Mouse (Mus musculus) left cerebral cortex, postnatal 25 days (tissue): ENCODE measurements around the gene Mapk14. TPM values are rescaled to one million over a fixed set of nuclear protein-coding genes. Genes with fewer than 3 reads are reported as not detected.
"Not testable (repeated sequence)": the region's sequence is repeated elsewhere in the genome, so short reads cannot be mapped to it uniquely, and the experiment has no call there.

Experiments
- DNase-seq, 2 experiments: peaks; one replicate each; pipeline ENCODE4 v3.0.0; 2022; ENCODE audit warnings: low spot score in 2 of 2, mixed read lengths in 1 of 2
- intact Hi-C: fragments of 180-260 bp; cut with DNase I; formaldehyde crosslinking; loops from one replicate; pipeline ENCODE4 v1.15.1; 2025
- total RNA-seq, 2 experiments: library from RNA; stranded (reverse); gene quantifications; 2 replicates each; pipeline ENCODE4 v1.2.3; 2021

Gene Mapk14
- total RNA-seq, 2 experiments from 2014 or later = 91.8 to 92.8 TPM

DNA sequence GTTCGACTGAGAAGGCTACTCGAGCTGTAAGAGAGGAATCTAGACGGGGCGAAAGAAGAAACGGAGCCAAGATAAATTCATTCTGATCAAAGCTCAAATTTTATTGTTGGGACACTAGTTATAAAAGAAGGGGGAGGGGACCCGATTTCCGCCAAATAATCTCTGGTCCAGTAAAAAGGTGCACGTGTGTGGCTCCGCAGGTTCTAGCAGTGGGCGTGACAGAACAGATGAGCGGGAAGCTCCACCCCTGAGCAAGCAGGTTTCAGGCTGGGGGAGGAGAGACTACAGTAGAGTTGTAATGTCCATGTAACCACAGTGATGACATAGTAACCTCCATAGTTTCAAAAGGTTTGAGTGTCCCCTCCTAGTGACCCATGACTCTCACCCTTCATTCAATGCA, 36.4 kb downstream of the Mapk14 start:
- intact Hi-C loops, DNase-seq: not testable (repeated sequence)

DNA sequence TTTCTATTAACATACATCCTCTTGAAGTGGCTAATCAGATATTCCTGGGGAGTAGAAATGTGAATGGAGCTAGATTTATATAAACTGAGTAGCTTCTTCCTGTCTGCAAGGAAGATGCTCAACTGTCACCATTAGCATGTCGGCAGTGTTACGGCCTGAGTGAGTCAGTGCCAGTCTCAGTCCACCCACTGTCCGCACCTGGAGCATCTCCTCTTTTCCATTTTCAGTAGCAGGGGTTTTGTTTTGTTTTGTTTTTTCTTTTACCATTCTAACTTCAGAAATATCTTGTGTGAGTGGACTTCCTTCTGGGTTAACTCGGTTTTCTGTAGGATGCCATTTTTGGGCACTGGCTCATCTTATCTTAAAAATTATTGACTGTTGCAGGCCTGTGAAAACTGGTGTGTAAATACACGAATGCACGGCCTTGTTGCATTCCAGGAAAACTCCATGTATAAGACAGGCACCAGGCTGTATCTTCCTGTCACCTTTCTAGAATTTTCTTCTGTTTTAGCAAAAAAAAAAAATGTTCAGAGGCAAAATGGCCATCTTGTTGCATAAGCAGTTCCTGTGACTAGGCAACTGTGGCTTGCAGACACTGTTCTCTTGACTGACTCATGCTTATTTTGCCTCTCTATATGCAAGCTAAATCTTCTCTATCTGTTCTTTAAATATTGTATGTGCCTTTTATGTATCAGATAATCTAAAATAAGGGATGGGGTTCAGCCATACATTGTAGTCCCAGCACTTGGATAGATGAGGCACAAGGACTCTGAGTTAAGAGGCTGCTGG, 44.4 kb downstream of the Mapk14 start:
- intact Hi-C loops = loop anchor here (1.0 kb wide), 1 partner anchor 44 kb away; the partner anchor contains the start of gene Mapk14
- DNase-seq = peak in 1 of 2 experiments; percentile 69

DNA sequence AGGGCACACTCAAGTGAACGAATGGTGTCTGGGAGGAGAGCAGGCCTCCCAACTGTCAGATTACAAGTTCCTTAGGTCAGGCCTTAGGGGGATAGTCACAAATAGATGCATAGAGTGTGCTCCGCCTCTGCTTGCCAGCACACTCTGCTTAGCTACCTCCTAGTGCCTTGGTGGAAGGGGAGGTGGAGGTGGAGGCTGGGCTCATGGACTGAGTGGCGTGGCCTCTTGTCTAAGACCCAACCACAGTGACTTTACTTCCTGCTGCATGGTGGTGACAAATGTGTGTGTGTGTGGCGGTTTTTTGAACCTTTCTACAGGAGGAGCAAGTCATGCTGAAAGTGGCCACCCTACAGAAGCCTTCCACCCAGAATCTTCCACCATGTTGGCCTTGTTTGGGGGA, 45.4 kb downstream of the Mapk14 start:
- intact Hi-C loops = no loop called here
- DNase-seq = no peak

GRCm38 (mm10) chr17:28737973-28738372, 46.8 kb downstream of the Mapk14 start:
- DNase-seq = no peak
- intact Hi-C loops = no loop called here

DNA sequence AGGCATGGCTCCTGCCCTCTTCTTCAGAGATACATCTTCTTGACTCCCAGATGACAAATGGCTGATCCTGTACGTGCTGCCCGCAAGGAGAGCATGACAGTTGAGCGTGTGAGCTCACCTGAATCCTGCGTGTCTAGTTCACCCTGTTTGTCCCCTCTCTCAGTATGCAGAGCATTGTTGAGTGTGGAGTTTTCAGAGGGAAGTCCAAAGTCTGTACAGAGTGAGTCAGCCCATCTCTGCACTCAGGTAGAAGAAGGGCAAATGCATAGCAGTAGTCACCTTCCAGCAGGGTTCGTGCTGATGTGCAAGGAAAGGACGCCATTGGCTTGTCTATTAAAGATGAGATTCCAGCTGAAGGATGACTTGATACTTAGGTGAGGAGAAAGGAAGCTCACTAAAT, 48.1 kb downstream of the Mapk14 start:
- intact Hi-C loops = no loop called here
- DNase-seq = no peak

DNA sequence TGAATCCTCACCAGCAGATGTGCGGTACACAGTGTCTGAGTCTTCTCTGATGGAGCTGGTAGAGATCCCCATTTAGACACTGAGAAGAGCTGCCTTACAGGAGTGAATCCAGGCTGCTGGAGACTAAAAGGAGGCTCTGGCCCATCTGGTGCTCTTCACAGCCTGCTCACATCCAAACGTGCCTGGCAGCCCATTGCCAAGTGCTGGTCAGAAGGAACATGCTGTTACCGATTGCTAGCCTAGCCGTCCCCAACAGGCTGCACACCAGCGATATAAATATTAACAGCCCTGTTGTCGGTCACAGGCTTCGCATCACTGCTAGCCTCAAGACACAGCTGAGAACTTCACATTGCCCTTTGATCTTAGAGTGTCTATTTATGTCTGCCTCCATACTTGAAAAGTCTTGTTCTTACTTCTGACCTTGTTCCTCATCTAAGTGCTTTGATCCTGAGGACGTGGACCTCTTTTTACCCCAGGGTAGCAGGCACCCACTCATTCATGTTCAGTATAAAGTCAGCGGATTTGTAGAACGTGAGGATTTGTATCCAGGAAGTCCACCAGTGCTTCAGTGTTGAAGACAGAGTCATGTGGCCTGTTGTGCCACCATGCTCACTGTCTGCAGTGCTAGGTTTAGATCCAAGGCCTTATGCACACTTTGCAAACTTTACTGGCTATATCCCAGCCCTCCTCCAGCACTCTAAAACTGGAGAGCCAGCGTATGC, 52.2 kb downstream of the Mapk14 start:
- intact Hi-C loops = loop anchor here (2.0 kb wide), 1 partner anchor 119 kb away; no protein-coding TSS in a partner anchor

DNA sequence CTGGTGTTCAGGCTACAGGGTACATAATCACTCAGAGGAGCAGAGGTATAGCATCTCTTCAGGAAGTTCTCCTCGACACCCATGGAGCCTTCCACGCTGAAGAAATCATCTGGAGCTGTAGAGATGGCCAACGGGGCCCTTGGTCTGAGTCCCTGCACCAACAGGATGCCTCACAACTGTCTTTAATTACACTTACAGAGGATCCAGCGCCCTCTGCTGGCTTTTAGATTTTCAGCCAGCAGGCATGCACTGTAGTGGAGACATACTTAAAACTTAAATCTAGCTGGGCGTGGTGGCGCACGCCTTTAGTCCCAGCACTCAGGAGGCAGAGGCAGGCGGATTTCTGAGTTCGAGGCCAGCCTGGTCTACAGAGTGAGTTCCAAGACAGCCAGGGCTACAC, 52.8 kb downstream of the Mapk14 start:
- intact Hi-C loops = loop anchor here (2.0 kb wide), 2 partner anchors 119 to 131 kb away; no protein-coding TSS in a partner anchor
- DNase-seq = peak in 1 of 2 experiments; percentile 28

More for the DNA sequence above, 52.2 kb downstream of the Mapk14 start:
- DNase-seq = peak; percentile 66 to 93

GRCm38 (mm10) chr17:28745773-28746172, 54.6 kb downstream of the Mapk14 start:
- intact Hi-C loops = loop anchor here (2.0 kb wide), 1 partner anchor 129 kb away; no protein-coding TSS in a partner anchor
- DNase-seq = peak in 1 of 2 experiments; percentile 80

DNA sequence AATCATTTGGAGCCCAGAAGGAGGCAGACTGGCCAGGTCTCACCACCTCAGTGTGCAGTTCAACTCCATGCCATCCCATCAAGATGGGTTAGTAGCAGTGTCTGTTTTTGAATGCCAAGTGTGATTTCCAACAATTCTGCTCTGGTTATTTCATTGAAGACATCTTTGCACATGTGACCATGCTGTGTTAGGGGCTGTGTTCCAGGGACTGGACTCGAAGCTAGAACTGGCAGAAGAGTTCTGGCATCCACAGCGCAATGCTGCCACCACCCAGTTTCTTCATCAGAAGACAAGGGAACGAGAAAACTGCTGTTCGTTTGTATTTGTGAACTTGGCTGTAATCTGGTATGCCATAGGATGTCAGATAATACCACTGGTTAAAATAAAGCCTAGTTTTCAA, 56.9 kb downstream of the Mapk14 start:
- intact Hi-C loops = loop anchor here (2.0 kb wide), 1 partner anchor 57 kb away; the partner anchor contains the start of genes Mapk14 and Slc26a8
- DNase-seq = no peak

- intact Hi-C loops = no loop called here
- peak in 1 of 2 experiments; percentile 59 for DNase-seq
Measured at GRCm38 (mm10) chr17:28750580-28750979, 59.5 kb downstream of the Mapk14 start.

DNA sequence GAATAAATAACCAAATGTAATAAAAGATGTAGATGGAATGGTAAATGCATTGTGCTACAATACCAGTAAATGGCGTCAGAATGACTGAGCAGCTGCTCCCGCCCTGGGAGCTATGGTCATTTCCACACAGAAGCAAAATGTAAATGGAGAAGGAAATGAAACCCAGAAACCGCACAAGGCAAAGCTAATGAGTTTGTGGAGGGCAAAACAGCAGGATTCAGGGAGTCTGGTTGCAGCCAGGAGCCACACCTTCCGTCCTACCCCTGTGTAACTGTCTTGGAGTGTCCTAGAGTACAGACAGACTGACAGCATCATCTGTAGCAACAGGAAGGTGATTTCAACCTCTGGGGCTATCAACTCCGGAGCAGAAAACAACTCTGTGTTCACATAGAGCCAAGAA, 65.3 kb downstream of the Mapk14 start:
- intact Hi-C loops = no loop called here
- no peak for DNase-seq

GRCm38 (mm10) chr17:28757470-28757869, 66.3 kb downstream of the Mapk14 start:
- DNase-seq = no peak
- intact Hi-C loops = no loop called here

DNA sequence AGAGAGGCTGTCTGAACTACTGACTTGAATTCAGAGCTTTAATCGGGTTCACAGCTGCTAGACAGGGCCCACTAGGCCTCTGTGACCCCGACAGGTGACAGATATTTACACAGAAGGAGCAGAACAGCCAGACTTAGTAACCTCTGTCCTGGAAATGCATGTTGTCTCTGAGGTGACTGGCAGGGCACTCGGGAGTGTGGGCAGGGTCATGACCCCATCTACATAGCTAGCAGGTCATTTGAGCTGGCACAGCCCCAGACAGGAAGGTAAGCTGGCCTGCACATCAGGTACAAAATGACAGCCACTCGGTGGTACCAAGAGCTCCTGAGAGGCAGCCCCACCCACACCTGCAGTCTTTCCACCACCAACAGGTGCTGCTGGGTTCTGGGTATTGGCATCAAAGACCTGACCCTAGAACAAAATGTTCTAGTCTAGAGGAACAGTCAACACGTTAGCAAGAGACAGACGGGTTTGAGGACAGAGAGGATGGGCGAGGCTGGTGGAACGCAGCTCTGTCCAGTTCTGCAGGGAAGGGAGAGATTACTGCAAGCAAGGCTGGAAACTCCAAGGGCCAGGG, 69.7 kb downstream of the Mapk14 start:
- intact Hi-C loops = loop anchor here (5.0 kb wide), 1 partner anchor 36 kb away; no protein-coding TSS in a partner anchor
- no peak for DNase-seq

GRCm38 (mm10) chr17:28761871-28762270, 70.7 kb downstream of the Mapk14 start:
- intact Hi-C loops = loop anchor here (2.0 to 5.0 kb wide), 3 partner anchors 35 to 163 kb away; no protein-coding TSS in a partner anchor

GRCm38 (mm10) chr17:28766203-28766602, 75.1 kb downstream of the Mapk14 start:
- intact Hi-C loops = no loop called here
- DNase-seq = no peak

More at GRCm38 (mm10) chr17:28761871-28762270, 70.7 kb downstream of the Mapk14 start:
- peak; percentile 61 to 76 for DNase-seq

DNA sequence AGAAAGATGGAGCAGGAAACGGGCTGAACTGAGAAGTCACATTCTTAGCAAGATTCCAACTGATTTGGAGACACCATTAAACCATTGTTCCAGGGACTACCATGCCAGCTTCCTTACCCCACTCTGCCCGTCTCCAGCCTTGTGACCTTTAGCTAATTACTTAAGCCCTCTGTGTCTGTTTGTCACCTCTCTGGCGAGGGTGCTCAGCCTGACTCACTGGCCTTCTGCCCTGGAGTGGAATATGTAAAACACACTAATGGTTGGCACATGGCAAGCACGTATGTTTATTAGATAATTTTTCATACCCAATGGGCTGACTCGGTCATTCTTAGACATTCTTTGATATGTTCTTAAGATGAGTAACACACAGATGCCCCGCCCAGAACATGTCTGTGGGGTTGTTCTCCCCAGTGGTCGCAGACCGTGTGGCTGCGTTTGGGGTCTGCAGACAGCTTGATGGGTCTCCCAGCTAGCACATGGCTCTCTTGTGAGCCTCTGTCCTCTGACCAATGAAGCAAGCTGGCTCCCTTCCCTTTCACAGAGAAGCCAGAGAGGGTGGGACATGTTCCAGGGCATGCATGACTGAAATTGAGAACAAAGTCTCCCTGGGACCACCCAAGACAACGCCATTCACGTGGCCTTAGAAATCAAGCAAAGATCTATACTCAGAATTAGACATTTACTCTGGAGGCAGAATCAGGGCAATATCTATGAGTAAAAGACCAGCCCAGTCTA, 75.8 kb downstream of the Mapk14 start:
- DNase-seq = no peak
- intact Hi-C loops = no loop called here

- intact Hi-C loops = no loop called here
Measured at GRCm38 (mm10) chr17:28769121-28769874, 78.2 kb downstream of the Mapk14 start, which contains the start of gene Mapk13. TSS of gene Mapk13 (plus strand) at chr17:28769297.

DNA sequence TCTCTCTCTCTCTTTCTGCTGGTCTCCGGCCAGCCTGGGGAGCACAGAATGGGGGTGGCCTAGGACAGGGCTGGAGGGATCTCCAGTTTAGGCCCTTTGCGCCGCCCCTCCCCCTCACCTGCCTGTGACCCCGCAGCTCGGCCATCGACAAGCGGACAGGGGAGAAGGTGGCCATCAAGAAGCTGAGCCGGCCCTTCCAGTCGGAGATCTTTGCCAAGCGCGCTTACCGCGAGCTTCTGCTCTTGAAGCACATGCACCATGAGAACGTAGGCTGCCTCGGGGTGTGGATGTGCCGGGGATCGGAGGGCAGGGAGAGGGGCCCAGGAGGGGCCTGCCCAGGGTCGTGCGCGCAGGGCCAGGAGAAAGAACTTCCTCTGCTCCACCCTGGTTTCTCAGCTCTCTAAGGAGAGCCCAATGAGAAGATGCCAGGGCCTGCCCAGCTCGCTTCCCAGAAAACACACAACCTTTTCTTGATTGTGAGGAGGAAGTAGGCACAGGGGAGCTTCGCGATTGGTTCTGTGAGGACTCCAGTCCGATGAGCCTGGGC, 78.8 kb downstream of the Mapk14 start:
- intact Hi-C loops = no loop called here
- DNase-seq = no peak

More at GRCm38 (mm10) chr17:28769121-28769874, 78.2 kb downstream of the Mapk14 start, which contains the start of gene Mapk13:
- no peak for DNase-seq
